ENCODE assay signal across 8 mouse cellular contexts in the genomic region with DNA sequence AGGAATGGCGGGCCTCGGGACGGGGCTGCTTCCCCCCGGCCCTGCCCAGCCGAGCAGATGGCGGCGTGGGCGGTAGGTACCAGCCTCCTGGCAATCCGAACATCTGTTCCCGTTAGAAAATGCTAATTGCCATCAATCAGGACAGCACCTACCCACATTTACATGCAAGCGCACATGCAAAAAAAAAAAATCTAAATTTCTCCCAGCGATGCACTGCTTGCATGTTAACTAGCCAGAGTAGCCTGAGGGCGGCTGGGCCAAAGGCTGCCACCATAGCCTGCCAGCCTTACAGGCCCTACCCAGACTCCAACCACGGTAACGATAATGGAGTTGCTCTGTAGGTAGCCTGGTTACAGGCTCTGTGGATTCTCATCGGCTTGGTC.
A peak's percentile ranks its signal among the peaks of the same experiment; 100 is the strongest.
DNase-seq lines count a peak whose midpoint lies in the region; ATAC-seq and TF ChIP-seq lines count a peak whose summit lies in the region.

No protein-coding gene starts in this region.

- ATAC-seq in forebrain, embryonic 13.5 days: peak; percentile 86
- peak; percentile 64 for ATAC-seq in midbrain, embryonic 16.5 days
- ATAC-seq in lung, postnatal 0 days: no peak
- ATAC-seq in activated CD4-positive, CD25-positive, alpha-beta regulatory T cell, adult 4 months: no peak
- ATAC-seq in intestine, embryonic 16.5 days: no peak

- H3K4me2 ChIP-seq in forebrain, embryonic 13.5 days: peak overlapping the region; percentile 33
- H3K4me2 ChIP-seq in midbrain, embryonic 16.5 days (ENCODE audit: low read length): no peak overlapping the region
- no peak overlapping the region for H3K4me2 ChIP-seq in lung, postnatal 0 days (replicated peaks; ENCODE audit: low read depth, low read length)
- H3K4me2 ChIP-seq in intestine, embryonic 16.5 days (ENCODE audit: low read depth, low read length): no peak overlapping the region

- H3K4me1 ChIP-seq in forebrain, embryonic 13.5 days: peaks cover 47% of the 10 kb centered on the region
- peaks cover 50% of the 10 kb centered on the region for H3K4me1 ChIP-seq in midbrain, embryonic 16.5 days (ENCODE audit: control insufficient read depth, insufficient read depth, low read length)
- no peaks in the 10 kb centered on the region for H3K4me1 ChIP-seq in lung, postnatal 0 days (ENCODE audit: insufficient read depth, low read depth, low read length)
- no peaks in the 10 kb centered on the region for H3K4me1 ChIP-seq in intestine, embryonic 16.5 days (ENCODE audit: control insufficient read depth, insufficient read depth, low read length)

- peak overlapping the region; percentile 56 for H3K9ac ChIP-seq in forebrain, embryonic 13.5 days
- H3K9ac ChIP-seq in midbrain, embryonic 16.5 days (ENCODE audit: low read depth, low read length): peak overlapping the region; percentile 31; the same call in 1 of the 2 replicates
- H3K9ac ChIP-seq in lung, postnatal 0 days (replicated peaks; ENCODE audit: low read depth): no peak overlapping the region
- no peak overlapping the region for H3K9ac ChIP-seq in intestine, embryonic 16.5 days (ENCODE audit: low read depth, low read length)

- no peak for TF ChIP-seq EP300 in lung, postnatal 0 days (IDR thresholded peaks at IDR 0.05)

- no peaks in the 10 kb centered on the region for H3K27me3 ChIP-seq in forebrain, embryonic 13.5 days
- H3K27me3 ChIP-seq in midbrain, embryonic 16.5 days (ENCODE audit: control insufficient read depth, insufficient read depth, low read depth, low read length): no peaks in the 10 kb centered on the region
- no peaks in the 10 kb centered on the region for H3K27me3 ChIP-seq in lung, postnatal 0 days (replicated peaks; ENCODE audit: insufficient read depth, low read length)
- no peaks in the 10 kb centered on the region for H3K27me3 ChIP-seq in intestine, embryonic 16.5 days (replicated peaks; ENCODE audit: control insufficient read depth, insufficient read depth, low read length)

- H3K36me3 ChIP-seq in forebrain, embryonic 13.5 days (ENCODE audit: poor library complexity, severe bottlenecking): no peaks in the 10 kb centered on the region
- no peaks in the 10 kb centered on the region for H3K36me3 ChIP-seq in midbrain, embryonic 16.5 days (ENCODE audit: control insufficient read depth, insufficient read depth, low read length)
- H3K36me3 ChIP-seq in lung, postnatal 0 days (ENCODE audit: insufficient read depth, low read length): no peaks in the 10 kb centered on the region
- H3K36me3 ChIP-seq in intestine, embryonic 16.5 days (ENCODE audit: control insufficient read depth, insufficient read depth, low read length): no peaks in the 10 kb centered on the region

- no peak overlapping the region for H3K4me3 ChIP-seq in forebrain, embryonic 13.5 days
- no peak overlapping the region for H3K4me3 ChIP-seq in midbrain, embryonic 16.5 days (ENCODE audit: low read depth, low read length)
- H3K4me3 ChIP-seq in lung, postnatal 0 days (ENCODE audit: low read depth, low read length): no peak overlapping the region
- no peak overlapping the region for H3K4me3 ChIP-seq in intestine, embryonic 16.5 days (ENCODE audit: low read length)

- 21% methylated on average over 16 of the region's 16 CpGs for WGBS in forebrain, embryonic 13.5 days
- WGBS in midbrain, embryonic 16.5 days: 16% methylated on average over 16 of the region's 16 CpGs
- WGBS in lung, postnatal 0 days: 84% methylated on average over 16 of the region's 16 CpGs
- 74% methylated on average over 16 of the region's 16 CpGs for WGBS in intestine, embryonic 16.5 days

- no peak for TF ChIP-seq CTCF in lung, postnatal 0 days (IDR thresholded peaks at IDR 0.05)

- DNase-seq in cerebellum, adult 18-20 months: peak; percentile 68 to 76
- peak; percentile 76 for DNase-seq in layer of hippocampus, adult 9-10 months (ENCODE audit: low spot score)
- no peak for DNase-seq in lung, postnatal 0 days (ENCODE audit: low spot score)
- no peak for DNase-seq in thymus, postnatal 25 days

- H3K27ac ChIP-seq in forebrain, embryonic 13.5 days: peak overlapping the region; percentile 99
- peak overlapping the region; percentile 95 for H3K27ac ChIP-seq in midbrain, embryonic 16.5 days (ENCODE audit: low read length)
- no peak overlapping the region for H3K27ac ChIP-seq in lung, postnatal 0 days (ENCODE audit: low read length)
- H3K27ac ChIP-seq in intestine, embryonic 16.5 days (ENCODE audit: low read length): no peak overlapping the region

- H3K9me3 ChIP-seq in forebrain, embryonic 13.5 days (replicated peaks): no peaks in the 10 kb centered on the region
- H3K9me3 ChIP-seq in midbrain, embryonic 16.5 days (replicated peaks; ENCODE audit: control insufficient read depth, low read length, poor library complexity, severe bottlenecking): no peaks in the 10 kb centered on the region
- H3K9me3 ChIP-seq in lung, postnatal 0 days (ENCODE audit: low read length): no peaks in the 10 kb centered on the region
- no peaks in the 10 kb centered on the region for H3K9me3 ChIP-seq in intestine, embryonic 16.5 days (ENCODE audit: control insufficient read depth, low read length)

Comparison
In these comparisons a context has a peak if more than half of its experiments do, and no peak if none do; other contexts are left out.
1. DNase-seq: peak in cerebellum, adult 18-20 months (2 of 2) and layer of hippocampus, adult 9-10 months (single experiment); none in lung, postnatal 0 days (single experiment) and thymus, postnatal 25 days (single experiment).
2. ATAC-seq: peak in forebrain, embryonic 13.5 days (single experiment) and midbrain, embryonic 16.5 days (single experiment); none in lung, postnatal 0 days (single experiment), activated CD4-positive, CD25-positive, alpha-beta regulatory T cell, adult 4 months (single experiment) and intestine, embryonic 16.5 days (single experiment).
3. H3K27ac ChIP-seq: peak in forebrain, embryonic 13.5 days (single experiment) and midbrain, embryonic 16.5 days (single experiment); none in lung, postnatal 0 days (single experiment) and intestine, embryonic 16.5 days (single experiment).
4. H3K9ac ChIP-seq: peak in forebrain, embryonic 13.5 days (single experiment) and midbrain, embryonic 16.5 days (single experiment); none in lung, postnatal 0 days (single experiment) and intestine, embryonic 16.5 days (single experiment).